In genomic region chr11:97839441-97840134, GRCm38 (mm10) we compare ENCODE assay signal across 9 mouse cellular contexts. TPM values are rescaled to one million over a fixed set of nuclear protein-coding genes. Genes with fewer than 3 reads are reported as not detected.
DNase-seq lines count a peak whose midpoint lies in the region; ATAC-seq and TF ChIP-seq lines count a peak whose summit lies in the region.
"Had no signal": no experiment of that assay in that cellular context is flagged by ENCODE, and none has a peak within 500 bp of the region (broad histone marks: within the 10 kb centered on the region; RNA-seq: fewer than 3 reads in every experiment).

No protein-coding gene starts in this region.

- H3K79me2 ChIP-seq in CH12.LX (replicated peaks; ENCODE audit: control insufficient read depth, extremely low read depth, insufficient read depth, poor library complexity, severe bottlenecking), result no peaks in the 10 kb centered on the region

- peak overlapping the region; percentile 53; the same call in 1 of the 2 replicates for H3K4me2 ChIP-seq in CH12.LX (ENCODE audit: insufficient read depth, low read depth, poor library complexity, severe bottlenecking)
- no peak overlapping the region for H3K4me2 ChIP-seq in limb, embryonic 14.5 days (replicated peaks; ENCODE audit: low read depth, low read length, severe bottlenecking)

- no peak for DNase-seq in heart, embryonic 10.5 days (ENCODE audit: low spot score)
- no peak for DNase-seq in heart, postnatal 36 days
- DNase-seq in CH12.LX (ENCODE audit: extremely low read depth), result no peak
- DNase-seq in embryonic facial prominence, embryonic 10.5 days (ENCODE audit: low spot score), result no peak
- DNase-seq in limb, embryonic 14.5 days (ENCODE audit: low spot score), result no peak
- DNase-seq in gastrocnemius, adult 8-10 months (ENCODE audit: low spot score in 2 of 2), result no peak
- no peak for DNase-seq in urinary bladder, postnatal 36 days (ENCODE audit: low spot score in 2 of 2)

- peak overlapping the region; percentile 11 for H3K27ac ChIP-seq in heart, embryonic 10.5 days
- no peak overlapping the region for H3K27ac ChIP-seq in CH12.LX (ENCODE audit: insufficient read depth, low read depth)
- H3K27ac ChIP-seq in embryonic facial prominence, embryonic 10.5 days (replicated peaks), result peak overlapping the region; percentile 90
- 0 out of 2 replicates have a peak overlapping the region, but pooled peaks have one; percentile 43 for H3K27ac ChIP-seq in limb, embryonic 14.5 days (replicated peaks; ENCODE audit: low read depth, low read length)

- dilution Hi-C loops in CH12.LX (cut with MboI; ENCODE audit: extremely low pct_ligation_motif_present, extremely low pct_unique_long_range_greater_than_20kb, low sequenced_read_pairs), result no loop called here

- peaks cover 36% of the 10 kb centered on the region for H3K36me3 ChIP-seq in heart, embryonic 10.5 days
- H3K36me3 ChIP-seq in CH12.LX (replicated peaks in 1 of 2; ENCODE audit: control insufficient read depth in 1 of 2, insufficient read depth in 1 of 2, low read length in 1 of 2), result peaks cover 11 to 51% of the 10 kb centered on the region in 2 experiments
- H3K36me3 ChIP-seq in embryonic facial prominence, embryonic 10.5 days (replicated peaks), result peaks cover 42% of the 10 kb centered on the region
- peaks cover 43% of the 10 kb centered on the region for H3K36me3 ChIP-seq in limb, embryonic 14.5 days (ENCODE audit: control insufficient read depth, insufficient read depth, low read length)

- no peak for ATAC-seq in limb, embryonic 14.5 days (ENCODE audit: low FRiP score, low read depth)
- no peak for ATAC-seq in granulocyte monocyte progenitor cell, adult 5-6 weeks (replicated peaks; ENCODE audit: poor library complexity, severe bottlenecking)

- no peak overlapping the region for H3K4me3 ChIP-seq in heart, embryonic 10.5 days
- peak overlapping the region in 1 of 3 experiments; percentile 54 for H3K4me3 ChIP-seq in CH12.LX (replicated peaks in 1 of 3; ENCODE audit: low read depth in 2 of 3, low read length in 2 of 3, poor library complexity in 1 of 3)
- H3K4me3 ChIP-seq in embryonic facial prominence, embryonic 10.5 days, result peak overlapping the region; percentile 27
- H3K4me3 ChIP-seq in limb, embryonic 14.5 days (replicated peaks; ENCODE audit: low read length), result no peak overlapping the region

- WGBS in heart, embryonic 10.5 days, result 46% methylated on average over 11 of the region's 11 CpGs
- 55% methylated on average over 11 of the region's 11 CpGs for WGBS in embryonic facial prominence, embryonic 10.5 days
- 51% methylated on average over 11 of the region's 11 CpGs for WGBS in limb, embryonic 14.5 days

- no peak for TF ChIP-seq RAD21 in CH12.LX (IDR thresholded peaks at IDR 0.05; ENCODE audit: low read depth, low read length)

- no peak overlapping the region for H3K9ac ChIP-seq in CH12.LX (ENCODE audit: insufficient read depth, low read depth)
- H3K9ac ChIP-seq in limb, embryonic 14.5 days (ENCODE audit: low read depth, low read length, severe bottlenecking), result no peak overlapping the region

- H3K9me3 ChIP-seq in heart, embryonic 10.5 days, result no peaks in the 10 kb centered on the region
- H3K9me3 ChIP-seq in CH12.LX (replicated peaks; ENCODE audit: low read length), result no peaks in the 10 kb centered on the region
- no peaks in the 10 kb centered on the region for H3K9me3 ChIP-seq in embryonic facial prominence, embryonic 10.5 days
- H3K9me3 ChIP-seq in limb, embryonic 14.5 days (ENCODE audit: control insufficient read depth, low read length), result no peaks in the 10 kb centered on the region
- H3K9me3 ChIP-seq: G1E had no signal

- TF ChIP-seq EP300 in CH12.LX (IDR thresholded peaks at IDR 0.05; ENCODE audit: low read length), result no peak

- in situ Hi-C loops in CH12.LX (cut with MboI; ENCODE audit: low pct_ligation_motif_present, low pct_unique_long_range_greater_than_20kb, low sequenced_read_pairs), result loop anchor here (5.0 kb wide), 1 partner anchor 42 kb away; the partner anchor contains the start of gene Lasp1

- intact Hi-C loops in heart, postnatal 36 days (cut with DNase I), result loop anchor here (2.0 to 5.0 kb wide), 2 partner anchors 15 to 43 kb away; partner anchors contain the start of gene Fbxo47

- TF ChIP-seq CTCF in CH12.LX (conservative IDR thresholded peaks at IDR 0.05 in 1 of 2, IDR thresholded peaks at IDR 0.05 in 1 of 2; ENCODE audit: low read depth in 2 of 2, low read length in 2 of 2), result no peak

- TF ChIP-seq POLR2A in CH12.LX (IDR thresholded peaks at IDR 0.05; ENCODE audit: low read depth, low read length), result no peak
- no peak for TF ChIP-seq POLR2A in limb, embryonic 14.5 days (IDR thresholded peaks at IDR 0.05; ENCODE audit: borderline replicate concordance, extremely low read depth, insufficient read depth, insufficient read length)

- H3K4me1 ChIP-seq in heart, embryonic 10.5 days, result peaks cover 32% of the 10 kb centered on the region
- peaks cover 6 to 41% of the 10 kb centered on the region in 2 experiments for H3K4me1 ChIP-seq in CH12.LX (ENCODE audit: control insufficient read depth in 1 of 2, insufficient read depth in 2 of 2)
- H3K4me1 ChIP-seq in embryonic facial prominence, embryonic 10.5 days, result peaks cover 26% of the 10 kb centered on the region
- peaks cover 7% of the 10 kb centered on the region; the same call in 1 of the 2 replicates for H3K4me1 ChIP-seq in limb, embryonic 14.5 days (ENCODE audit: control insufficient read depth, insufficient read depth, low read length)

- no peaks in the 10 kb centered on the region for H3K27me3 ChIP-seq in heart, embryonic 10.5 days (ENCODE audit: insufficient read depth, poor library complexity, severe bottlenecking)
- no peaks in the 10 kb centered on the region for H3K27me3 ChIP-seq in CH12.LX (replicated peaks)
- no peaks in the 10 kb centered on the region for H3K27me3 ChIP-seq in embryonic facial prominence, embryonic 10.5 days (replicated peaks; ENCODE audit: low read depth, poor library complexity, severe bottlenecking)
- H3K27me3 ChIP-seq in limb, embryonic 14.5 days (ENCODE audit: control insufficient read depth, insufficient read depth, low read length), result no peaks in the 10 kb centered on the region

RNA-seq across cellular contexts. Expression of gene B230217C12Rik, which starts 1.0 kb away (rescaled TPM):
- 9.2 and 9.6 TPM in 2 replicates for polyA plus RNA-seq in heart, embryonic 10.5 days (2016; fragmentation: Nextera tagmentation; extraction: Ambion mirVana)
- total RNA-seq in heart, postnatal 36 days (2021), result 1 to 10 TPM in 1 of 2 experiments, under 1 TPM in 1; 1.00 to 1.4 TPM
- total RNA-seq in CH12.LX (2012; rRNA removed) (4.6 and 4.9 TPM in 2 replicates), CH12.LX (2014; rRNA removed) (13.7 and 14.0 TPM in 2 replicates)
- 11.9 and 12.4 TPM in 2 replicates for polyA plus RNA-seq in CH12.LX (2012; ENCODE audit: insufficient read length, low read depth)
- polyA plus RNA-seq in embryonic facial prominence, embryonic 10.5 days (2016; fragmentation: Nextera tagmentation; extraction: Ambion mirVana), result 14.0 and 16.0 TPM in 2 replicates
- polyA plus RNA-seq in limb, embryonic 14.5 days (2012; rRNA removed), result 12.4 and 13.3 TPM in 2 replicates
- polyA plus RNA-seq in limb, embryonic 14.5 days (2014; fragmentation: Nextera tagmentation; extraction: Ambion mirVana), result 5.3 and 7.2 TPM in 2 replicates
- total RNA-seq in granulocyte monocyte progenitor cell, adult 5-6 weeks (2014; fragmentation: Nextera tagmentation), result 3.8 TPM in 1 of 2 replicates, not detected in the other
- total RNA-seq in granulocyte monocyte progenitor cell, adult 5-6 weeks (2017), result 1.3 TPM in 1 of 2 replicates, not detected in the other
- under 1 TPM; 0.19 to 0.51 (median 0.32) TPM for total RNA-seq in gastrocnemius, adult 8-10 months (2022)
- polyA plus RNA-seq: G1E had no signal

RNA-seq across cellular contexts. Expression of gene Lasp1, which starts 40.8 kb away (rescaled TPM):
- polyA plus RNA-seq in heart, embryonic 10.5 days (2016; fragmentation: Nextera tagmentation; extraction: Ambion mirVana), result 50.8 and 65.1 TPM in 2 replicates
- 10 to 100 TPM; 37.7 to 40.7 TPM for total RNA-seq in heart, postnatal 36 days (2021)
- total RNA-seq in CH12.LX (2012; rRNA removed), result 16.8 and 18.6 TPM in 2 replicates
- 12.3 and 12.5 TPM in 2 replicates for total RNA-seq in CH12.LX (2014; rRNA removed)
- 45.1 and 45.4 TPM in 2 replicates for polyA plus RNA-seq in CH12.LX (2012; ENCODE audit: insufficient read length, low read depth)
- polyA plus RNA-seq in embryonic facial prominence, embryonic 10.5 days (2016; fragmentation: Nextera tagmentation; extraction: Ambion mirVana), result 90.5 and 98.7 TPM in 2 replicates
- polyA plus RNA-seq in limb, embryonic 14.5 days (2012; rRNA removed), result 105 and 120 TPM in 2 replicates
- polyA plus RNA-seq in limb, embryonic 14.5 days (2014; fragmentation: Nextera tagmentation; extraction: Ambion mirVana), result 95.7 and 103 TPM in 2 replicates
- 60.5 and 60.7 TPM in 2 replicates for total RNA-seq in granulocyte monocyte progenitor cell, adult 5-6 weeks (2014; fragmentation: Nextera tagmentation)
- 92.5 and 124 TPM in 2 replicates for total RNA-seq in granulocyte monocyte progenitor cell, adult 5-6 weeks (2017)
- 10 to 100 TPM in 2 of 4 experiments, 1 to 10 TPM in 2; 5.9 to 11.2 (median 9.0) TPM for total RNA-seq in gastrocnemius, adult 8-10 months (2022)

RNA-seq across cellular contexts. Expression of gene Fbxo47, which starts 44.4 kb away (rescaled TPM):
- 0.55 and 0.70 TPM in 2 replicates for polyA plus RNA-seq in heart, embryonic 10.5 days (2016; fragmentation: Nextera tagmentation; extraction: Ambion mirVana)
- total RNA-seq in heart, postnatal 36 days (2021), result under 1 TPM; 0.35 to 0.69 TPM
- total RNA-seq in CH12.LX (2012; rRNA removed), result 0.80 and 1.1 TPM in 2 replicates
- total RNA-seq in CH12.LX (2014; rRNA removed), result 2.1 and 3.0 TPM in 2 replicates
- polyA plus RNA-seq in CH12.LX (2012; ENCODE audit: insufficient read length, low read depth), result 1.8 and 2.0 TPM in 2 replicates
- polyA plus RNA-seq in embryonic facial prominence, embryonic 10.5 days (2016; fragmentation: Nextera tagmentation; extraction: Ambion mirVana), result 0.42 and 0.67 TPM in 2 replicates
- polyA plus RNA-seq in limb, embryonic 14.5 days (2012; rRNA removed), result 0.58 and 1.0 TPM in 2 replicates
- 0.22 and 0.82 TPM in 2 replicates for polyA plus RNA-seq in limb, embryonic 14.5 days (2014; fragmentation: Nextera tagmentation; extraction: Ambion mirVana)
- not detected in 2 replicates for total RNA-seq in granulocyte monocyte progenitor cell, adult 5-6 weeks (2014; fragmentation: Nextera tagmentation)
- 2.0 and 2.2 TPM in 2 replicates for total RNA-seq in granulocyte monocyte progenitor cell, adult 5-6 weeks (2017)
- under 1 TPM in 3 of 4 experiments, not detected in 1; 0.15 to 0.48 (median 0.46) TPM for total RNA-seq in gastrocnemius, adult 8-10 months (2022)
- polyA plus RNA-seq: G1E had no signal

RNA-seq across cellular contexts. Expression of gene Rpl23, which starts 57.4 kb away (rescaled TPM):
- 387 and 414 TPM in 2 replicates for polyA plus RNA-seq in heart, embryonic 10.5 days (2016; fragmentation: Nextera tagmentation; extraction: Ambion mirVana)
- 100 to 1,000 TPM; 522 TPM for total RNA-seq in heart, postnatal 36 days (2021)
- total RNA-seq in CH12.LX (2012; rRNA removed) (2,073 and 2,338 TPM in 2 replicates), CH12.LX (2014; rRNA removed) (1,878 and 2,226 TPM in 2 replicates)
- polyA plus RNA-seq in CH12.LX (2012; ENCODE audit: insufficient read length, low read depth), result 1,387 and 2,564 TPM in 2 replicates
- polyA plus RNA-seq in embryonic facial prominence, embryonic 10.5 days (2016; fragmentation: Nextera tagmentation; extraction: Ambion mirVana), result 481 and 487 TPM in 2 replicates
- polyA plus RNA-seq in limb, embryonic 14.5 days (2012; rRNA removed), result 456 and 903 TPM in 2 replicates
- polyA plus RNA-seq in limb, embryonic 14.5 days (2014; fragmentation: Nextera tagmentation; extraction: Ambion mirVana), result 730 and 764 TPM in 2 replicates
- 2,177 and 2,335 TPM in 2 replicates for total RNA-seq in granulocyte monocyte progenitor cell, adult 5-6 weeks (2014; fragmentation: Nextera tagmentation)
- total RNA-seq in granulocyte monocyte progenitor cell, adult 5-6 weeks (2017), result 2,263 and 3,329 TPM in 2 replicates
- 100 to 1,000 TPM; 371 to 534 (median 431) TPM for total RNA-seq in gastrocnemius, adult 8-10 months (2022)
